Mouse (Mus musculus): Measurements from ENCODE around the gene Teddm1a.

DNA sequence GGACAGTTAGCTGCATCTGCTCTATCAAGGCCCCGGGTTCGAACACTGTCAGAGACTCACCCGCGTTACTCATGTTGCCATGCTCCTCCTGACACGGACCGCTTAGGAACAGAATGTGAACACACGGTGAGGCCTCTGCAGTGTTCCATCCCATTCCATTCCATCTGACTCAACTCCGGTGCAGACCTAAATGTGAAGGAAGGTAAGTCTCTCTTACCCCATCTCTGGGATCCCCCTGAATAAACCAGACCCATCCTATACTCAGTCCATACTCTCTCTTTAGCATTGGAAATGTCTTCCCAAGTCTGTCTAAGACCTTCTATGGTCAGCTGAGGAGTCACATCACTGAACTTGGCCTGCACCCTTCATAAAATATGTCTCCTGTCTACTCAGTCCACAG lies 47.5 kb upstream of the Teddm1a start, which contains the start of gene Rgsl1:
- TF ChIP-seq POLR2A (IDR thresholded peaks at IDR 0.05; ENCODE audit: low read depth, low read length) (no peak), CTCF (IDR thresholded peaks at IDR 0.05; ENCODE audit: extremely low read depth, insufficient read length, insufficient replicate concordance, low read depth, low read length) (no peak)

Data from small intestine, adult 2 months (tissue).